In genomic region chr4:129793713-129794329, GRCm38 (mm10) we compare ENCODE assay signal across 8 mouse cellular contexts. TPM values are rescaled to one million over a fixed set of nuclear protein-coding genes. Genes with fewer than 3 reads are reported as not detected.
A peak's percentile ranks its signal among the peaks of the same experiment; 100 is the strongest.
DNase-seq lines count a peak whose midpoint lies in the region; ATAC-seq and TF ChIP-seq lines count a peak whose summit lies in the region.

No protein-coding gene starts in this region.

- peak; percentile 80; the same call in 1 of the 2 replicates for ATAC-seq in kidney, postnatal 0 days (replicated peaks; ENCODE audit: low FRiP score, low read depth)
- peak; percentile 60 for ATAC-seq in liver, embryonic 16.5 days (ENCODE audit: low read depth)
- ATAC-seq in forebrain, embryonic 14.5 days = no peak
- ATAC-seq in midbrain, postnatal 0 days (ENCODE audit: low FRiP score) = no peak

- no peaks in the 10 kb centered on the region for H3K27me3 ChIP-seq in kidney, postnatal 0 days (ENCODE audit: insufficient read depth, low read length)
- no peaks in the 10 kb centered on the region for H3K27me3 ChIP-seq in liver, embryonic 16.5 days (ENCODE audit: control insufficient read depth, insufficient read depth, low read depth, low read length)
- no peaks in the 10 kb centered on the region for H3K27me3 ChIP-seq in thymus, adult 2 months (ENCODE audit: control insufficient read depth, insufficient read depth, low read length)
- H3K27me3 ChIP-seq in forebrain, embryonic 14.5 days (replicated peaks; ENCODE audit: control insufficient read depth, insufficient read depth, low read length) = no peaks in the 10 kb centered on the region
- no peaks in the 10 kb centered on the region for H3K27me3 ChIP-seq in midbrain, postnatal 0 days (ENCODE audit: insufficient read depth, low read length)

- H3K9ac ChIP-seq in kidney, postnatal 0 days (ENCODE audit: low read depth, low read length) = no peak overlapping the region
- H3K9ac ChIP-seq in liver, embryonic 16.5 days (ENCODE audit: low read depth, low read length) = no peak overlapping the region
- no peak overlapping the region for H3K9ac ChIP-seq in forebrain, embryonic 14.5 days (ENCODE audit: low read length)
- no peak overlapping the region for H3K9ac ChIP-seq in midbrain, postnatal 0 days (replicated peaks; ENCODE audit: low read length, poor library complexity, severe bottlenecking)

- H3K27ac ChIP-seq in kidney, postnatal 0 days = peak overlapping the region; percentile 40; the same call in 1 of the 2 replicates
- peak overlapping the region; percentile 74 for H3K27ac ChIP-seq in bone marrow macrophage, adult 2 months (ENCODE audit: insufficient read depth, low read depth, low read length)
- H3K27ac ChIP-seq in liver, embryonic 16.5 days (ENCODE audit: low read length) = no peak overlapping the region
- peak overlapping the region; percentile 74 for H3K27ac ChIP-seq in thymus, adult 2 months (ENCODE audit: control insufficient read depth, insufficient read depth, low read length)
- no peak overlapping the region for H3K27ac ChIP-seq in forebrain, embryonic 14.5 days (ENCODE audit: low read depth, low read length)
- no peak overlapping the region for H3K27ac ChIP-seq in midbrain, postnatal 0 days (ENCODE audit: low read depth, low read length)

- no peak for DNase-seq in kidney, postnatal 0 days (ENCODE audit: low spot score)
- DNase-seq in kidney, adult 18-20 months = no peak
- peak; percentile 49 for DNase-seq in thymus, adult 2 months
- no peak for DNase-seq in cerebellum, adult 18-20 months
- DNase-seq in forebrain, embryonic 14.5 days (ENCODE audit: low spot score) = no peak
- no peak for DNase-seq in midbrain, postnatal 0 days (ENCODE audit: low spot score)

- no peak overlapping the region for H3K4me2 ChIP-seq in kidney, postnatal 0 days (ENCODE audit: low read length)
- H3K4me2 ChIP-seq in liver, embryonic 16.5 days (ENCODE audit: low read depth, low read length) = no peak overlapping the region
- no peak overlapping the region for H3K4me2 ChIP-seq in forebrain, embryonic 14.5 days (ENCODE audit: low read length)
- no peak overlapping the region for H3K4me2 ChIP-seq in midbrain, postnatal 0 days (ENCODE audit: low read depth, low read length, poor library complexity, severe bottlenecking)

- 61% methylated on average over 5 of the region's 5 CpGs for WGBS in kidney, postnatal 0 days
- WGBS in liver, embryonic 16.5 days (ENCODE audit: insufficient replicate concordance) = 22% methylated on average over 5 of the region's 5 CpGs
- 13% methylated on average over 5 of the region's 5 CpGs for WGBS in thymus, adult 2 months
- 68% methylated on average over 5 of the region's 5 CpGs for WGBS in forebrain, embryonic 14.5 days
- WGBS in midbrain, postnatal 0 days = 73% methylated on average over 5 of the region's 5 CpGs

- no peak overlapping the region for H3K4me3 ChIP-seq in kidney, postnatal 0 days (replicated peaks; ENCODE audit: low read depth, low read length)
- no peak overlapping the region for H3K4me3 ChIP-seq in bone marrow macrophage, adult 2 months (ENCODE audit: insufficient read depth, low read length)
- H3K4me3 ChIP-seq in liver, embryonic 16.5 days (ENCODE audit: low read depth, low read length) = no peak overlapping the region
- H3K4me3 ChIP-seq in thymus, adult 2 months (ENCODE audit: control insufficient read depth, insufficient read depth, low read length) = no peak overlapping the region
- H3K4me3 ChIP-seq in forebrain, embryonic 14.5 days (ENCODE audit: low read depth, low read length) = no peak overlapping the region
- H3K4me3 ChIP-seq in midbrain, postnatal 0 days (ENCODE audit: low read depth, low read length) = no peak overlapping the region

- no peaks in the 10 kb centered on the region for H3K9me3 ChIP-seq in kidney, postnatal 0 days (replicated peaks; ENCODE audit: low read length)
- no peaks in the 10 kb centered on the region for H3K9me3 ChIP-seq in liver, embryonic 16.5 days (replicated peaks; ENCODE audit: control insufficient read depth, low read length)
- no peaks in the 10 kb centered on the region for H3K9me3 ChIP-seq in forebrain, embryonic 14.5 days (replicated peaks; ENCODE audit: control insufficient read depth, low read length)
- H3K9me3 ChIP-seq in midbrain, postnatal 0 days (ENCODE audit: low read length) = no peaks in the 10 kb centered on the region

- no peaks in the 10 kb centered on the region for H3K36me3 ChIP-seq in kidney, postnatal 0 days (ENCODE audit: insufficient read depth, low read length)
- H3K36me3 ChIP-seq in liver, embryonic 16.5 days (ENCODE audit: control insufficient read depth, insufficient read depth) = no peaks in the 10 kb centered on the region
- no peaks in the 10 kb centered on the region for H3K36me3 ChIP-seq in thymus, adult 2 months (ENCODE audit: control insufficient read depth, insufficient read depth, low read length)
- no peaks in the 10 kb centered on the region for H3K36me3 ChIP-seq in forebrain, embryonic 14.5 days (ENCODE audit: control insufficient read depth, insufficient read depth, low read length)
- H3K36me3 ChIP-seq in midbrain, postnatal 0 days (ENCODE audit: insufficient read depth, low read length) = no peaks in the 10 kb centered on the region

- peaks cover 16% of the 10 kb centered on the region for H3K4me1 ChIP-seq in kidney, postnatal 0 days (replicated peaks; ENCODE audit: insufficient read depth, low read length)
- H3K4me1 ChIP-seq in bone marrow macrophage, adult 2 months (ENCODE audit: control insufficient read depth, insufficient read depth, low read length) = peaks cover 63% of the 10 kb centered on the region
- H3K4me1 ChIP-seq in liver, embryonic 16.5 days (ENCODE audit: control insufficient read depth, low read depth, low read length) = peaks cover 37% of the 10 kb centered on the region
- H3K4me1 ChIP-seq in thymus, adult 2 months (replicated peaks; ENCODE audit: control insufficient read depth, insufficient read depth, low read length) = peaks cover 30% of the 10 kb centered on the region
- peaks cover 18% of the 10 kb centered on the region for H3K4me1 ChIP-seq in forebrain, embryonic 14.5 days (ENCODE audit: control insufficient read depth, insufficient read depth, low read length)
- H3K4me1 ChIP-seq in midbrain, postnatal 0 days (ENCODE audit: insufficient read depth, low read length) = peaks cover 16% of the 10 kb centered on the region; the same call in 1 of the 2 replicates

- TF ChIP-seq POLR2A in bone marrow macrophage, adult 2 months (IDR thresholded peaks at IDR 0.05; ENCODE audit: borderline replicate concordance, low read depth, low read length) = no peak
- TF ChIP-seq POLR2A in thymus, adult 2 months (IDR thresholded peaks at IDR 0.05; ENCODE audit: control insufficient read depth, extremely low read depth, insufficient read depth, low read length, poor library complexity) = no peak

- TF ChIP-seq CTCF in kidney, postnatal 0 days (IDR thresholded peaks at IDR 0.05; ENCODE audit: low read depth) = no peak
- TF ChIP-seq CTCF in bone marrow macrophage, adult 2 months (IDR thresholded peaks at IDR 0.05; ENCODE audit: low read depth, low read length) = no peak
- TF ChIP-seq CTCF in thymus, adult 2 months (IDR thresholded peaks at IDR 0.05; ENCODE audit: borderline replicate concordance, control insufficient read depth, extremely low read depth, insufficient read depth, low read length, poor library complexity) = no peak
- TF ChIP-seq CTCF in midbrain, postnatal 0 days (IDR thresholded peaks at IDR 0.05) = no peak

RNA-seq across cellular contexts. Expression of gene Ptp4a2, which starts 17.2 kb away (rescaled TPM):
- 383 and 402 TPM in 2 replicates for polyA plus RNA-seq in kidney, postnatal 0 days (2015; fragmentation: Nextera tagmentation; extraction: Ambion mirVana)
- polyA plus RNA-seq in bone marrow macrophage, adult 2 months (2012; ENCODE audit: insufficient read depth, insufficient read length, missing spikeins) = 365 TPM in 2 replicates
- polyA plus RNA-seq in liver, embryonic 16.5 days (2015; fragmentation: Nextera tagmentation; extraction: Ambion mirVana) = 143 and 159 TPM in 2 replicates
- polyA plus RNA-seq in thymus, adult 2 months (2012; rRNA removed) = 59.5 and 71.6 TPM in 2 replicates
- polyA plus RNA-seq in forebrain, embryonic 14.5 days (2014; fragmentation: Nextera tagmentation; extraction: Ambion mirVana) = 213 and 214 TPM in 2 replicates
- total RNA-seq in midbrain, postnatal 0 days (2014; rRNA removed) = 94.0 and 117 TPM in 2 replicates
- 202 and 245 TPM in 2 replicates for polyA plus RNA-seq in midbrain, postnatal 0 days (2015; fragmentation: Nextera tagmentation; extraction: Ambion mirVana)

RNA-seq across cellular contexts. Expression of gene Khdrbs1, which starts 51.7 kb away (rescaled TPM):
- polyA plus RNA-seq in kidney, postnatal 0 days (2015; fragmentation: Nextera tagmentation; extraction: Ambion mirVana) = 86.4 and 90.6 TPM in 2 replicates
- polyA plus RNA-seq in bone marrow macrophage, adult 2 months (2012; ENCODE audit: insufficient read depth, insufficient read length, missing spikeins) = 67.0 and 67.1 TPM in 2 replicates
- polyA plus RNA-seq in liver, embryonic 16.5 days (2015; fragmentation: Nextera tagmentation; extraction: Ambion mirVana) = 19.6 and 20.2 TPM in 2 replicates
- 126 and 209 TPM in 2 replicates for polyA plus RNA-seq in thymus, adult 2 months (2012; rRNA removed)
- 133 and 136 TPM in 2 replicates for polyA plus RNA-seq in forebrain, embryonic 14.5 days (2014; fragmentation: Nextera tagmentation; extraction: Ambion mirVana)
- total RNA-seq in midbrain, postnatal 0 days (2014; rRNA removed) = 80.8 and 101 TPM in 2 replicates
- 78.0 and 87.2 TPM in 2 replicates for polyA plus RNA-seq in midbrain, postnatal 0 days (2015; fragmentation: Nextera tagmentation; extraction: Ambion mirVana)

Comparison
In these comparisons a context has a peak if more than half of its experiments do, and no peak if none do; other contexts are left out.
1. ATAC-seq: peak in kidney, postnatal 0 days (single experiment) and liver, embryonic 16.5 days (single experiment); none in forebrain, embryonic 14.5 days (single experiment) and midbrain, postnatal 0 days (single experiment).
2. H3K27ac ChIP-seq: peak in kidney, postnatal 0 days (single experiment), bone marrow macrophage, adult 2 months (single experiment) and thymus, adult 2 months (single experiment); none in liver, embryonic 16.5 days (single experiment), forebrain, embryonic 14.5 days (single experiment) and midbrain, postnatal 0 days (single experiment).